Mouse (Mus musculus): Measurements from ENCODE around the gene Cnr1. TPM values are rescaled to one million over a fixed set of nuclear protein-coding genes. Genes with fewer than 3 reads are reported as not detected.
A peak's percentile ranks its signal among the peaks of the same experiment; 100 is the strongest.

Gene Cnr1
- polyA plus RNA-seq, 1 experiment: 60.8 TPM

GRCm38 (mm10) chr4:33943936-33944335 lies 19.5 kb downstream of the Cnr1 start:
- no peak for TF ChIP-seq CTCF (IDR thresholded peaks at IDR 0.05; ENCODE audit: borderline replicate concordance, extremely low read depth, insufficient read depth, insufficient read length)
- no peak for TF ChIP-seq POLR2A (IDR thresholded peaks at IDR 0.05; ENCODE audit: borderline replicate concordance, extremely low read depth, insufficient read depth, insufficient read length, poor library complexity, severe bottlenecking)

GRCm38 (mm10) chr4:33945742-33946141 lies 21.3 kb downstream of the Cnr1 start:
- no peak for DNase-seq (ENCODE audit: low read depth)
- no peak for TF ChIP-seq POLR2A (IDR thresholded peaks at IDR 0.05; ENCODE audit: borderline replicate concordance, extremely low read depth, insufficient read depth, insufficient read length, poor library complexity, severe bottlenecking)
- no peak for TF ChIP-seq CTCF (IDR thresholded peaks at IDR 0.05; ENCODE audit: borderline replicate concordance, extremely low read depth, insufficient read depth, insufficient read length)

More at GRCm38 (mm10) chr4:33943936-33944335, 19.5 kb downstream of the Cnr1 start:
- DNase-seq (ENCODE audit: low read depth): no peak

- TF ChIP-seq CTCF (IDR thresholded peaks at IDR 0.05; ENCODE audit: borderline replicate concordance, extremely low read depth, insufficient read depth, insufficient read length): no peak
- TF ChIP-seq POLR2A (IDR thresholded peaks at IDR 0.05; ENCODE audit: borderline replicate concordance, extremely low read depth, insufficient read depth, insufficient read length, poor library complexity, severe bottlenecking): no peak
- peak; percentile 58 for DNase-seq (ENCODE audit: low read depth)
Observed at GRCm38 (mm10) chr4:33947584-33947983, 23.2 kb downstream of the Cnr1 start.

GRCm38 (mm10) chr4:33957398-33957797 lies 33.0 kb downstream of the Cnr1 start:
- TF ChIP-seq CTCF (IDR thresholded peaks at IDR 0.05; ENCODE audit: borderline replicate concordance, extremely low read depth, insufficient read depth, insufficient read length) (no peak), POLR2A (IDR thresholded peaks at IDR 0.05; ENCODE audit: borderline replicate concordance, extremely low read depth, insufficient read depth, insufficient read length, poor library complexity, severe bottlenecking) (no peak)
- no peak for DNase-seq (ENCODE audit: low read depth)

- no peak for TF ChIP-seq CTCF (IDR thresholded peaks at IDR 0.05; ENCODE audit: borderline replicate concordance, extremely low read depth, insufficient read depth, insufficient read length)
- no peak for TF ChIP-seq POLR2A (IDR thresholded peaks at IDR 0.05; ENCODE audit: borderline replicate concordance, extremely low read depth, insufficient read depth, insufficient read length, poor library complexity, severe bottlenecking)
- DNase-seq (ENCODE audit: low read depth): peak; percentile 72
Observed at GRCm38 (mm10) chr4:33958515-33958914, 34.1 kb downstream of the Cnr1 start.

- TF ChIP-seq POLR2A (IDR thresholded peaks at IDR 0.05; ENCODE audit: borderline replicate concordance, extremely low read depth, insufficient read depth, insufficient read length, poor library complexity, severe bottlenecking): no peak
- no peak for TF ChIP-seq CTCF (IDR thresholded peaks at IDR 0.05; ENCODE audit: borderline replicate concordance, extremely low read depth, insufficient read depth, insufficient read length)
- peak; percentile 45 for DNase-seq (ENCODE audit: low read depth)
Observed at GRCm38 (mm10) chr4:33959841-33960240, 35.4 kb downstream of the Cnr1 start.

GRCm38 (mm10) chr4:33970726-33971125 lies 46.3 kb downstream of the Cnr1 start:
- DNase-seq (ENCODE audit: low read depth): no peak

GRCm38 (mm10) chr4:33988466-33989089 lies 64.2 kb downstream of the Cnr1 start:
- TF ChIP-seq CTCF (IDR thresholded peaks at IDR 0.05; ENCODE audit: borderline replicate concordance, extremely low read depth, insufficient read depth, insufficient read length) (no peak), POLR2A (IDR thresholded peaks at IDR 0.05; ENCODE audit: borderline replicate concordance, extremely low read depth, insufficient read depth, insufficient read length, poor library complexity, severe bottlenecking) (no peak)
- DNase-seq (ENCODE audit: low read depth): no peak

More at GRCm38 (mm10) chr4:33970726-33971125, 46.3 kb downstream of the Cnr1 start:
- TF ChIP-seq POLR2A (IDR thresholded peaks at IDR 0.05; ENCODE audit: borderline replicate concordance, extremely low read depth, insufficient read depth, insufficient read length, poor library complexity, severe bottlenecking): no peak
- TF ChIP-seq CTCF (IDR thresholded peaks at IDR 0.05; ENCODE audit: borderline replicate concordance, extremely low read depth, insufficient read depth, insufficient read length): no peak

GRCm38 (mm10) chr4:33992687-33993086 lies 68.3 kb downstream of the Cnr1 start:
- TF ChIP-seq CTCF (IDR thresholded peaks at IDR 0.05; ENCODE audit: borderline replicate concordance, extremely low read depth, insufficient read depth, insufficient read length) (no peak), POLR2A (IDR thresholded peaks at IDR 0.05; ENCODE audit: borderline replicate concordance, extremely low read depth, insufficient read depth, insufficient read length, poor library complexity, severe bottlenecking) (no peak)
- peak; percentile 34 for DNase-seq (ENCODE audit: low read depth)

- no peak for TF ChIP-seq POLR2A (IDR thresholded peaks at IDR 0.05; ENCODE audit: borderline replicate concordance, extremely low read depth, insufficient read depth, insufficient read length, poor library complexity, severe bottlenecking)
- no peak for DNase-seq (ENCODE audit: low read depth)
Observed at GRCm38 (mm10) chr4:33996382-33996781, 72.0 kb downstream of the Cnr1 start.

Other genes starting within 250 kb of the Cnr1 start
- gene Spaca1, start 125.6 kb downstream of the Cnr1 start, polyA plus RNA-seq (2012; rRNA removed): 0.77 and 1.1 TPM in 2 replicates

Measured in brain, embryonic 14.5 days (tissue).